Mouse (Mus musculus) liver, embryonic 12.5 days (tissue): ENCODE data around the gene Pick1. TPM values are rescaled to one million over a fixed set of nuclear protein-coding genes. Genes with fewer than 3 reads are reported as not detected.
"Not testable (repeated sequence)": the region's sequence is repeated elsewhere in the genome, so short reads cannot be mapped to it uniquely, and the experiment has no call there.

Source experiments
- ATAC-seq: fragments of 200-750 bp; cut with Nextera tagmentation; 2 replicates; pipeline ENCODE4 v1.8.0; 2017; ENCODE audit warnings: moderate number of reproducible peaks, mild to moderate bottlenecking, moderate library complexity
- H3K27ac ChIP-seq: fragments of 300-500 bp; sonication (generic); 2 replicates; pipeline ENCODE4 v1.5.1; 2016; ENCODE audit warnings: mild to moderate bottlenecking
- H3K27me3 ChIP-seq: fragments of 300-500 bp; sonication (generic); replicated peaks from 2 replicates; pipeline ENCODE4 v1.6.1; 2016; ENCODE audit warnings: mild to moderate bottlenecking, moderate library complexity
- H3K36me3 ChIP-seq: fragments of 300-500 bp; sonication (generic); 2 replicates; pipeline ENCODE4 v1.6.1; 2016; ENCODE audit warnings: mild to moderate bottlenecking, moderate library complexity
- H3K4me1 ChIP-seq: fragments of 300-500 bp; sonication (generic); 2 replicates; pipeline ENCODE4 v1.6.1; 2016
- H3K4me2 ChIP-seq: fragments of 300-500 bp; sonication (generic); 2 replicates; pipeline ENCODE4 v1.6.1; 2016; ENCODE audit warnings: mild to moderate bottlenecking, moderate library complexity
- H3K4me3 ChIP-seq: fragments of 300-500 bp; sonication (generic); 2 replicates; pipeline ENCODE4 v1.5.1; 2016; ENCODE audit warnings: mild to moderate bottlenecking, moderate library complexity
- H3K9ac ChIP-seq: fragments of 300-500 bp; sonication (generic); 2 replicates; pipeline ENCODE4 v1.6.1; 2016; ENCODE audit warnings: mild to moderate bottlenecking, moderate library complexity
- H3K9me3 ChIP-seq: fragments of 300-500 bp; sonication (generic); replicated peaks from 2 replicates; pipeline ENCODE4 v1.6.1; 2016; ENCODE audit warnings: mild to moderate bottlenecking, moderate library complexity
- WGBS: fragments of 180-500 bp; shearing (Covaris S2); methylation state at CpG from one replicate; pipeline ENCODE4 v1.1.7; 2016; ENCODE audit not compliant: insufficient replicate concordance; 5-methylcytosine and 5-hydroxymethylcytosine counted together
- polyA plus RNA-seq: library from polyadenylated mRNA; unstranded; fragments of >200 nt; fragmentation: Nextera tagmentation; extraction: Ambion mirVana; gene quantifications from 2 replicates; pipeline ENCODE4 v1.2.1, GENCODE M21; 2016

Gene Pick1
- polyA plus RNA-seq, 1 experiment from 2014 or later: 16.1 TPM

- H3K9me3 ChIP-seq: no peaks in the 10 kb centered on the region
- H3K9ac ChIP-seq: no peak overlapping the region
- H3K4me1 ChIP-seq: peaks cover 4% of the 10 kb centered on the region; the same call in 1 of the 2 replicates
- no peak for ATAC-seq
- peaks cover 54% of the 10 kb centered on the region for H3K27me3 ChIP-seq
- no peaks in the 10 kb centered on the region for H3K36me3 ChIP-seq
- H3K4me2 ChIP-seq: no peak overlapping the region
- no peak overlapping the region for H3K27ac ChIP-seq
- H3K4me3 ChIP-seq: no peak overlapping the region
- WGBS: 24% methylated on average over 10 of the region's 10 CpGs
Measured at GRCm38 (mm10) chr15:79202575-79202974, 26.4 kb upstream of the Pick1 start.

GRCm38 (mm10) chr15:79208211-79208610 is 20.8 kb upstream of the Pick1 start:
- Histone ChIP-seq H3K9ac (no peak overlapping the region), H3K4me3 (no peak overlapping the region), H3K27me3 (peaks cover 10% of the 10 kb centered on the region), H3K27ac (no peak overlapping the region), H3K4me2 (no peak overlapping the region), H3K36me3 (no peaks in the 10 kb centered on the region), H3K4me1 (no peaks in the 10 kb centered on the region), H3K9me3 (no peaks in the 10 kb centered on the region)
- 61% methylated on average over 6 of the region's 6 CpGs for WGBS
- no peak for ATAC-seq

DNA sequence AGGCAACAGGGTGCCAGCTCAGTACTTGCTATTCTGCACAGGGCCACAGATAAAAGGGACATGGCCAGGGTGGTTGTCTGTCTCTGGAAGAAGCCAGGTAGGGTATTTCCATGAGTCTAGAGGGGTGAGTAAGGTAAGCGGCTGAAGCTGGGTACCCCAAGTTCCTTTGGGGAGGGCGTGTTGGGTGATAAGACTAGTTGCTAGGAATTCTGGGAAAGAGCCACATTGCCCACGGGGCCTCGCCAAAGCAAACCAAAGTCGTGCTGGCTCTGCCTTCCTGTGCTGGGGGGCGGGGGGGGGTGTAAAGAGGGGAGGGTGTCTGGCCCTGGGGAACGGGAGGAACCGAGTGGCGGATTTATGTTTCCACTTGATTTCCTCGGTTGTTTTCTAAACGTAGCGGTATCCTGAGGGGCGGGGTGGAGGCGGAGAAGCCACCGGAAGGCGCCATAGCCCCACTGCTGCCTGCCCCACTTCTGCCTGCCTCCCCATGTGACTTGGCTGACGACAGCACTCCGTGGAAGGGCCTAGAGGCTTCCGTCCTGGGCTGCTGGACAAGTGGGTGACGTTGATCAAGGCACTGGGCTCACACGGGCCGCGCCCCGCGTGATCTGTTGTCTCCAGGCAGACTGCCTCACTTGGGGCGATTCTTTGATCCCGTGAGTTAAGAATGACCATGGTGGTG is 20.1 kb upstream of the Pick1 start:
- 54% methylated on average over 25 of the region's 27 CpGs for WGBS

GRCm38 (mm10) chr15:79210357-79210756 is 18.6 kb upstream of the Pick1 start:
- H3K4me1 ChIP-seq: no peaks in the 10 kb centered on the region
- no peak overlapping the region for H3K4me3 ChIP-seq
- no peaks in the 10 kb centered on the region for H3K9me3 ChIP-seq
- no peak overlapping the region for H3K4me2 ChIP-seq
- 66% methylated on average over 2 of the region's 2 CpGs for WGBS
- peaks cover 4% of the 10 kb centered on the region for H3K27me3 ChIP-seq
- ATAC-seq: no peak
- H3K27ac ChIP-seq: no peak overlapping the region
- H3K9ac ChIP-seq: no peak overlapping the region
- no peaks in the 10 kb centered on the region for H3K36me3 ChIP-seq

More for the DNA sequence above, 20.1 kb upstream of the Pick1 start:
- Histone ChIP-seq H3K4me2 (peak overlapping the region; percentile 21; the same call in 1 of the 2 replicates), H3K4me3 (no peak overlapping the region), H3K4me1 (no peaks in the 10 kb centered on the region), H3K36me3 (no peaks in the 10 kb centered on the region), H3K9me3 (no peaks in the 10 kb centered on the region), H3K27ac (no peak overlapping the region), H3K9ac (no peak overlapping the region), H3K27me3 (peaks cover 3% of the 10 kb centered on the region)
- ATAC-seq: no peak

GRCm38 (mm10) chr15:79212750-79213446 is 16.1 kb upstream of the Pick1 start:
- WGBS: 74% methylated on average over 24 of the region's 26 CpGs
- Histone ChIP-seq H3K36me3 (no peaks in the 10 kb centered on the region), H3K27me3 (peaks cover 6% of the 10 kb centered on the region), H3K4me2 (no peak overlapping the region), H3K4me3 (no peak overlapping the region), H3K27ac (no peak overlapping the region), H3K9ac (no peak overlapping the region), H3K9me3 (no peaks in the 10 kb centered on the region), H3K4me1 (no peaks in the 10 kb centered on the region)
- no peak for ATAC-seq

- Histone ChIP-seq H3K4me3 (no peak overlapping the region), H3K4me2 (no peak overlapping the region), H3K9me3 (no peaks in the 10 kb centered on the region), H3K27me3 (peaks cover 6% of the 10 kb centered on the region), H3K27ac (no peak overlapping the region), H3K4me1 (no peaks in the 10 kb centered on the region), H3K9ac (no peak overlapping the region), H3K36me3 (no peaks in the 10 kb centered on the region)
- WGBS: 59% methylated on average over 6 of the region's 6 CpGs
- ATAC-seq: no peak
Measured at GRCm38 (mm10) chr15:79213591-79213990, 15.4 kb upstream of the Pick1 start.

DNA sequence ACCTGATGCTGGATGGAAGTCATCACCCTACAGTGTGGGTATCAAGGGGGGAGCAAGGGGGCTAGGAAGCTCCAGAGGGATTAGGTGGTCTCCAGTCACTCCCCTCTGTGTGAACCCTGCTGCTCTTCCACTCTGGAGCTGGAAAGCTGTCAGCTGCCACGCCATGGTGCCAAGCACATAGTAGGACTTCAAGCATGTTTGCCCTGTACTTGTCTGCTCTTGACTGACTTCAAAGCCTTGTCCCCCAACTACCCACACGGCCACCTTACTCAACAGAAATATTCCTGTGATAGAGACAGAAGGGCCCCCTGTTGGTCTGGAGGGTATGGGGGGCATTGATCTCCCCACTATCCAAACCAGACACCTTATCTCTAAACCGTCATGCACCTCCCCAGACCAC is 12.8 kb upstream of the Pick1 start:
- no peak overlapping the region for H3K27ac ChIP-seq
- peaks cover 11% of the 10 kb centered on the region for H3K27me3 ChIP-seq
- no peaks in the 10 kb centered on the region for H3K36me3 ChIP-seq
- no peak overlapping the region for H3K9ac ChIP-seq
- no peaks in the 10 kb centered on the region for H3K4me1 ChIP-seq
- H3K9me3 ChIP-seq: no peaks in the 10 kb centered on the region
- no peak for ATAC-seq
- H3K4me2 ChIP-seq: no peak overlapping the region
- 28% methylated on average over 3 of the region's 3 CpGs for WGBS
- no peak overlapping the region for H3K4me3 ChIP-seq

- Histone ChIP-seq H3K4me3 (no peak overlapping the region), H3K9me3 (no peaks in the 10 kb centered on the region), H3K4me1 (peaks cover 2% of the 10 kb centered on the region; the same call in 1 of the 2 replicates), H3K27me3 (peaks cover 26% of the 10 kb centered on the region), H3K27ac (no peak overlapping the region), H3K36me3 (no peaks in the 10 kb centered on the region), H3K4me2 (no peak overlapping the region), H3K9ac (no peak overlapping the region)
- WGBS: 17% methylated on average over 1 of the region's 1 CpGs
- no peak for ATAC-seq
Measured at GRCm38 (mm10) chr15:79219572-79219971, 9.4 kb upstream of the Pick1 start.

DNA sequence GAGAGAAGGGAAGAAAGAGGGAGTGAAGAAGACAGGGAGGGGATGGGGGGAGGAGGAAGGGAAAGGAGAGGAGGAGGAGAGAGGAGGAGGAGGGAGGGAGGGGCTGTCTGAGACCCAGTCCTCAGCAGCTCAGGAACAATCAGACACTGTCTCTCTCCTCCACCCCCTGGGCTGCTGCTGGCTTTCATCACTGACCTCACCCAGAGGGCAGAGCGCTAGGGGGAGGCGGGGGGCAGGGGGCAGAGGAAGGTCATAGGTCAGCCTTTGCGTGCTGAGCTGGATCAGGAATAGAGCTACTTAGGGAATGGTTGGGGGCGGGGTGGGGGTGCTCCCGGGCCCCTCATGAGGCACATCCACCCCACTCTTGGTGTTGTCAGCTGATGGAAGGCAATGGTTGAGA is 5.3 kb upstream of the Pick1 start:
- H3K36me3 ChIP-seq: no peaks in the 10 kb centered on the region
- no peak overlapping the region for H3K4me2 ChIP-seq
- no peaks in the 10 kb centered on the region for H3K9me3 ChIP-seq
- no peak overlapping the region for H3K4me3 ChIP-seq
- H3K4me1 ChIP-seq: peaks cover 3% of the 10 kb centered on the region; the same call in 1 of the 2 replicates
- no peak overlapping the region for H3K9ac ChIP-seq
- no peak overlapping the region for H3K27ac ChIP-seq
- H3K27me3 ChIP-seq: peaks cover 20% of the 10 kb centered on the region
- no peak; the same call in 1 of the 2 replicates for ATAC-seq
- 27% methylated on average over 3 of the region's 5 CpGs for WGBS

DNA sequence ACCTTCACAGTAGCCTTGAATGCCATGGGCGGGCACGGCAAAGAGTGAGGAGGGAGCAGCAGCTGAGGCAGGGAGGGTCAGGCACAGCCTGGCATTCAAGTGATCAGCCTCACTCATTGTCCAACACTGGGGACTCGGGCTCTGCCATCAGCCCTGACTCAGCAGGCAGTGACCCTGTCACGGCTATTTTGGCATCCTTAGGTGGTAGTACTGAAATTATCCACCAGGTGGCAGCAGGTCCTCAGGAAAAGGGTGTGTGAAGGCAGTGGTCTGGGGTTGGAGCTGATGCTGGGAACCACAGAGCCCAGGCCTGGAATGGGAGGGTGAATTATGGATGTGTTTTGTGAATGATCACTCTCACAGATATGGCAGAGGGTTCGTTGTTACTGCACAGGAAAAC is 4.3 kb upstream of the Pick1 start:
- peak; percentile 48 for ATAC-seq
- Histone ChIP-seq H3K4me1 (peaks cover 10% of the 10 kb centered on the region), H3K4me2 (no peak overlapping the region), H3K36me3 (no peaks in the 10 kb centered on the region), H3K27me3 (peaks cover 20% of the 10 kb centered on the region), H3K27ac (no peak overlapping the region), H3K4me3 (no peak overlapping the region), H3K9ac (no peak overlapping the region), H3K9me3 (no peaks in the 10 kb centered on the region)
- 7% methylated on average over 5 of the region's 5 CpGs for WGBS

- H3K4me3 ChIP-seq, H3K27ac ChIP-seq, H3K9ac ChIP-seq, H3K4me2 ChIP-seq, H3K9me3 ChIP-seq, ATAC-seq, H3K36me3 ChIP-seq: not testable (repeated sequence)
- H3K27me3 ChIP-seq: peaks cover 18% of the 10 kb centered on the region
- peaks cover 18% of the 10 kb centered on the region for H3K4me1 ChIP-seq
- WGBS: 41% methylated on average over 2 of the region's 2 CpGs
Measured at GRCm38 (mm10) chr15:79225780-79226179, 3.2 kb upstream of the Pick1 start.

GRCm38 (mm10) chr15:79235268-79235667 is 6.3 kb downstream of the Pick1 start:
- Histone ChIP-seq H3K4me1 (peaks cover 2% of the 10 kb centered on the region; the same call in 1 of the 2 replicates), H3K4me2 (no peak overlapping the region), H3K36me3 (peaks cover 70% of the 10 kb centered on the region), H3K27me3 (no peaks in the 10 kb centered on the region), H3K27ac (no peak overlapping the region), H3K9ac (no peak overlapping the region), H3K4me3 (no peak overlapping the region), H3K9me3 (no peaks in the 10 kb centered on the region)
- 77% methylated on average over 9 of the region's 9 CpGs for WGBS
- no peak for ATAC-seq
